Mouse (Mus musculus) gastrocnemius, postnatal 36 days (tissue): ENCODE measurements at regions not wholly inside any gene's neighbourhood (a gene's known extent, or its start where the extent isn't known, plus 50 kb on each side); places are given as distances from the start of the nearest gene placed in this dataset.

Experiments
- DNase-seq, 2 experiments: peaks; one replicate each; pipeline ENCODE4 v3.0.0; 2022
- intact Hi-C: fragments of 180-260 bp; cut with DNase I; formaldehyde crosslinking; loops from one replicate; pipeline ENCODE4 v1.15.1; 2025

DNA sequence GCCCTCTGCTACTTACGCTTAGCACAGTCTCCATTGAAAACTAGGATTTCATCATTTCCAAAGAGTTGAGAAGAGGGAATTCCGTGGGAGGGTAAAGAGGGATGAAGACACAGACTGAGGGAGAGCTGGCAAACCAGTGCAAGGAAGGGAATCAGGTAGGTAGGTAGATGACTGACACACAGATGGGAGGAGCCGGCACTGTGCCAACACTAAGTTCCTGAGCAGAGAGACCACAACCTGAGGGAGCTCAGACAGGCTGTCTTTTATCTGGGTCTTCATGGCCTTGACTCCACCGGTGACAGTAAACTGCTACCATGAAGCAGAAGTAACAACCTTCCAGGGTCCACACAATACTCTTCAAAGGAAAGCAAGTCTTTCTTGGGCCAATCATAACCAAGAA lies 200.2 kb upstream of the Smim15 start:
- intact Hi-C loops = no loop called here
- DNase-seq = no peak

DNA sequence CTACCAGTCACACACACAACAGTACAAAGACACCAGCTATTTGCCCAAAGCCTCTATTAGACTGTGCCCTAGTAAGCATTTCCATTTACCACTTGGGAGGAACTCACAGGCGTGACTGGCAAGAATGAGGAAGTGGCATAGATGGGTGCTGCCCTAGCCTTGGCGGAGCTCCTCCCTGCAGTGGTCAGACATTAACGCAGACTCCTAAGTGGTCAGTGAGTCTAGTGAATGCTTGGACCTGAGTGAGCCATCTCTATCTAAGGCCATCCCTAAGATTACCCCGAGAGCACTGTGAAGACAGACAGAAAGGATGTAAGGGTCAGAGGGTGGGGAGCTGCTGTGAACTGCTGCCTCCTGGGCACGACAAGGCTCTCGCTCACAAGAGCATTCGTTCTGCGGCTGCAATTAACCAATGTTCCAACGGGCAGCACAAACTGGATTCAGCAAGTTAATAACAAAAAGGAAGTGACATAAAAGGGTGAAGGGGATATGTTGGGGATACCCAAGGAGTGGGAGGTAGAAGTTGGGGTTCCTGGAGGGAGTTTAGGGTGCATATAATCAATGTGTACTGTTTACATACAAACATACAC lies 206.0 kb upstream of the Smim15 start:
- intact Hi-C loops = no loop called here
- DNase-seq = no peak

DNA sequence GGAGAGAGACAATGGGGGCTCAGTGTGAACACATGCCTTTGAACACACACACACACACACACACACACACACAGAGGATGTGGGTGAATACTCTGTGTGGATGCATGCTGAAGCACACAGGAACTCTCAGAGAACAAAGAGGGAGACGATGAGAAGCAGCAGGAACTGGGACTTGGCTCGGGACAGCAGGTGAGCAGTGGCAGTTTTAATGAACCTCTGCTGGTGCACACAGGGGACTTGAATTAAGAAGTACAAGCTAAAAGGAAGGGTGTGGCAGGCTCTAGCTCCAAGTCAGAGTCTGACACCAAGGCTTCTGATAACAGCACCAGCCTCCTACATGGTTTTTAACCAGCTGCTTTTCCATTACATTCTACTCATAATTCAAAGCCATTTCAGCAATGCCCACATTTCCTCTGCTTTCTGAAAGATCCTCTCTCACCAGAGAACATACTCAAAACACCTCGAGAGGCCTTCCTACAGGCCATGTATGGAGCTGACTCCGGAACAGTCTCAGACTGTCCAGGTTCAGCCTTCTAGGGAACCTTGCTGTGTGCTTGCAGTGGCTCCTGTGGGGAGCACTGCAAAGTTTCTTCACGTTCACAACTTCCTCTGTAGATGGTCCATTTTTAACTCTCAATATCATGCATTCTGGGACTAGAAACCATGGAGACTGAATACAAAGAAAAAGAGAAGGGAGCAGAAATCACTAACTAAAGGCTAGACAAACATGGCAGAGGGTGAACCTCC lies 206.9 kb upstream of the Smim15 start:
- intact Hi-C loops = no loop called here
- no peak for DNase-seq

DNA sequence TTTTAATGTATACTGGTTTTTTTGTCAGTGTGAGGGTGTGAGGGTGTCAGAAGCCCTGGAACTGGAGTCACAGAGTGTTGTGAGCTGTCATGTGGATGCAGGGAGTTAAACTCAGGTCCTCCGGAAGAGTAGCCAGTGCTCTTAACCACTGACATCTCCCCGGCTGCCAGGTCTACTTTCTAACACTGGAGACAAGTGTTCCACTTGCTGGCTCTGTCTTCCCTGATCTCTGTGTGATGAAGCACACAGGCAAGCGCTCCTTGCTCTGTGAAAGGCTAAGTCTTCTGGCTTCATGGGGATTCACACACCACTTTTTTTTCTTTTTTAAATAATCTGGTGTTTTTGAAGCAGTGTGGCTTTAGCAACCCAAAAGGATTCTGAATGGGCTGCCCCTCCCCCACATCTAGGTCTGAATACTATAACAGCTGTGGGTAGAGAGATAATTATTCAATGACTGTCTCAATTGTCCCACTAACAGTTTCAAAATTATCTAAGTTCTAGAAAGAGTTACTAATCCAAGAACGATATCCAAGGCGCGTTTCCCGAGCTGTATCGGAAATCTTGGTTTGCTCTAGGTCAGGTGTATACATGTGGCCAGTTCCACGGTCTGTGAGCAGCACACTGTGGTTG lies 208.4 kb upstream of the Smim15 start:
- DNase-seq = no peak
- intact Hi-C loops = no loop called here

DNA sequence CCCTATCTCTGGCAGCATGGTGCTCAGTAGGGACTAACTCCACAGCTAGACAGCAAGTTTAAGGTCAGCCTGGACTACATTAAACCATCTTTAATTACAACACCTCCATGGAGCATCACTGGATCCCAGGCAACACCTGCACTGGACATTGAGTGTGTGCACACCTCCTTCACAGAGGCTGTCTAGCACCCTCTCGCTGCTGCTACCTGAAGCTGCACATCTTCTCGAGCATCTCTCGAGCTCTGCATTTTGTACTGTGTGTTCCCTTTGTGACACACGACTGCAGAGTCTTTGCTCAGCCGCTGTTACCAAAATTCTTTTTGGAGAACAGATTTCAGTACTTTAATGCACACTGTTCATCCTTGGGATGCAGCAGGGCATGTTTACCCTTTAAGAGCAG lies 212.2 kb upstream of the Smim15 start:
- intact Hi-C loops = loop anchor here (2.0 kb wide), 1 partner anchor 59 kb away; no protein-coding TSS in a partner anchor
- DNase-seq = no peak

DNA sequence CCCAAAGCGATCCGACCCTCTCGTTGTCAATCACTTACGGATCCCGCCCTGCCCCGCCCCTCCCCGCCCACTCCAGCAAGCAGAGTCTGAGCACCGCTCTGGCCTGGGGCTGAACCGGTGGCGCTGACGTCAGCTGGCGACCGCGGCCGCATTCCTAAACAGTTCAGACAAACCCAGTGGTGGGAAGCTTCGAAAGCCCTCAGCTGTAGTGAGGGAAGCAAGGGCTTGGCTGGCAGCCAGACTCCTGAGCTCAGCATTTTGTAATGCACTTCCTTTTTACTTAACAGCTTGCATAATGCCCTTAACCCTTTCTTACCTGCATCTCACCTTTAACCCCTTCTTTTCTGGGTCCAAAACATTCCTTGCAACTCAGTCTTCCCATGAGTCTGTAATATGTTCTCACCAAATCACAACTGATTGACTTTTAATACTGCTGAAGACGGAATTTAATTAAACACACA lies 213.0 kb upstream of the Smim15 start:
- DNase-seq = peak; percentile 88 to 93
- intact Hi-C loops = loop anchor here (2.0 kb wide), 1 partner anchor 60 kb away; no protein-coding TSS in a partner anchor

DNA sequence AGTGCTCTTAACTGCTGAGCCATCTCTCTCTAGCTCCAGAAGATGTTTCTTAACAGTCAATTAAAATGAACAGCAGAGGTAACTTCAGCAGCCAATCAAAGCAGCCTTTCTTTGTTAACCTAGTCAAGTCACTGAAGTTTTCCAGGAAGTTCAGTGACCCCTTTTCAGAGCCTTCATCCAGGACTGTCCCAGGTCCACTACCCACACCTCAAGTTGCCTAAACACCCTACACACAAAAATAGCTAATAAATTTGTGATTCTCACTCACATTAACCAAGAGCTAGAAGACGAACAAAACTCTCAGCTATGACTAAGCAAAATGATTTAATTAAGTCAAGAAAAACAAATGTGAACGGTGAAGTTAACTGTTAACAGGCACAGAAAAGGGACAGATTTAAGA lies 214.0 kb upstream of the Smim15 start:
- no peak for DNase-seq
- intact Hi-C loops = loop anchor here (2.0 kb wide), 1 partner anchor 61 kb away; no protein-coding TSS in a partner anchor

DNA sequence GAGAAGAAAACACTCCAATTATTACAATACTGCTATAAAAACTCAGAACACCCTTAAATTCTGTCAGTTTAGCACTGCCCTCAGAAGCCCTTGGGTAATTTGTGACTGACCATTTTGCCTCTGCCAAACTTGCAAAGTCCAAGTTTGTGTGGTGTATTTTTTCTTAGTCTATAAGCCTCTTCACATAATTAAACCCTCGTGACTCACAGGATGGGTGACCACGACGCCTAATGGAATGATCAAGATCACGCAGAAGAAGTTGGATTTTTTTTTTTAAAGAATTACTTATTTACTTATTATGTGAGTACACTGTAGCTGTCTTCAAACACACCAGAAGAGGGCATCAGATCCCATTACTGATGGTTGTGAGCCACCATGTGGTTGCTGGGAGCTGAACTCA lies 214.4 kb upstream of the Smim15 start:
- intact Hi-C loops = loop anchor here (2.0 kb wide), 1 partner anchor 61 kb away; no protein-coding TSS in a partner anchor
- no peak for DNase-seq

DNA sequence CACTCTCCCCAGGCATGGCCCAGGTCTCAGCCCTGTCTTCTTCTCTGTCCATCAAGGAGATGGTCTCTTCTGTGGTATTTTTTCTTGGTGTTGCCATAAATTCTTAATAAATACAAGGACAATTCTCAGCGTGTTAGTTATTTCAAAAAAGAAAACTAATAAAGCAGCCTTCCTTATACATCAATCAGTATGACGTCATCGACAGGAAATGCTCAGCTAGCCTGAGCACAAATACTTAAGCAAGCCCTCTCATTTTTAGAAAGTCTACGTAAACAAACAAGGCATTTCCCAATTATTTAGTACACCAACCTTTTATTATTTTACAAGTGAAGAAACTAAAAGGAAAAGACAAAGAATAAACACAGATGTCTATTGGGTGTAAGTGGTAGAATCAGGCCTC lies 218.6 kb upstream of the Smim15 start:
- intact Hi-C loops = no loop called here

DNA sequence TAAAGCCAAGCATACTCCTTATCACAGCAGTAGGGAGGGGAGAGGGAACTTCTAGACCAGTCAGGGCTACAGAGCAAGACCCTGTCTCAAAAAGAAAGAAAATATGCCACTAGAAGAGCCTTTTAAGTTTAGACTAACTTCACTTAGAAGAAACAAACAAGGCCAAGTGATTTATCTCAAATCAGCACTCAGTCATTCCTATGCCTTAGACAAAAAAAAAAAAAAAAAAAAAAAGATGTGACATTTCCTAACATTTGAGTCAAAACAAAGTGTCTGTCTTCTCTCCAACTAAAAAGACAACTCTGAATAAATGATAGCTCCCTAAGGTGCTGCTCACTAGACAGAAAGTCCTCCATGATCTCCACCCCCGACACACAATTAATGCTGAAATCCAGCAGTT lies 220.9 kb upstream of the Smim15 start:
- DNase-seq = no peak
- intact Hi-C loops = no loop called here

More for the DNA sequence above, 218.6 kb upstream of the Smim15 start:
- DNase-seq = no peak

DNA sequence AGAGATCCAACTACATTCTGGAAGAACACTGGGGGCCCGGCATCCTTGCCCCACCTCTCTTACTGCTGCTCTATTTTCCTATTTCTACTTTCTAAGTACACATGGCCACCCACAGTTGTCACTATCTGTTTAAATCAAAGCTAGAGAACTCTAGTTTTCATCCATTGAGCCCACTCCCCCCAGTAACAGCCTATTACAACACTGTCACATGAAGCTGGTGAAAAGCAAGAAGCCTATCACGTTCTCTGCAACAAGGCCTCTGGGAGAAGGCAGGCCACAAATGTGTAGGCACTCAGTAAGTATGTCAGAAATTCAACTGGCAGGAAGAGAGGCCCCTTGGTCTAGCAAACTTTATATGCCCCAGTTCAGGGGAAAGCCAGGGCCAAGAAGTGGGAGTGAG lies 222.0 kb upstream of the Smim15 start:
- DNase-seq = no peak
- intact Hi-C loops = no loop called here

DNA sequence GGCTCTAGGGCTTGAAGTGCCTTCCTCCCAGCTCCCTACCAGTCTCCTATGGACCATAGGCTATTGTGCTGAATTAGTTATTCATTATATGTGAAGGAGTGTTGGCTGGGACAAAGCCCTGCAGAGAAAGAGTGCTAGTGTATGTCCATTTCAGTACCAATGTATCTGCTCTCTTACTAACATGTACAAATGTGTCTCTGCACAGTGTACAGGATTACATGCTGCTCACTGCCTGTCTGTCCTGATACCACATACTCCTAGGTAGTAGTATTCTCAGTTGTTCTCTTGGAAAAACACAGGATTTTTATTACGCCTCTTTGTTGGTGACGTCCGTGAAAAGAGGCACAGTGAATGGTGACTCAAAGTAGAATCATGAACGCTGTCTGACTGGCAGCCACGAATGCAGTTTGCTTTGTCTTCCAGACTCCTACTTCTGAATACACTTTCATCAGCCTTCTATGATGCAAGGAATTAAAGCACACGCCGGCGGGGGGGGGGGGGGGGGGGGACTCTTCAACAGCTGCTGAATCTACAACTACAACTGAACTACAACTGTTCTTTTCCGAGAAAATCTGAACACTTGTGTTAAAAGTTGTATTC lies 230.6 kb upstream of the Smim15 start:
- no peak for DNase-seq
- intact Hi-C loops = no loop called here

DNA sequence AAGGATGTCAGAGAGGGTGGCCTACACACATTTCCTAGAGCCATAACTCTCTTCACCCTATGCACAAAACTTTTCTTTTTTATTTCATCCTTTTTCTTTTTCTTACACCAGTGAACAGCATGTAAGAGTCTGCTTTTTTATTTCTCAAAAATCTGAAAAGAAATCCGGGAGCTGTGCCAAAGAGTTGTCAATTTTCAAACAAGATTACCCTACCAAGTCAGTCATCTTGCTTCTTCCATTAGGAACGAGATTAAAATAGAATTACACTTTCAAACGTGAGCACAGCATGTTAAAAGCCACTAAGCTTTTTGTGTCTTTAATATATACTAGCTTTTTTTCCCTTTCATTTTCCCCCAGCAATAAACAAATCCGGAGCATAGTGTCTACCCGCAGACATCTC lies 232.2 kb upstream of the Smim15 start:
- intact Hi-C loops = no loop called here
- no peak for DNase-seq

DNA sequence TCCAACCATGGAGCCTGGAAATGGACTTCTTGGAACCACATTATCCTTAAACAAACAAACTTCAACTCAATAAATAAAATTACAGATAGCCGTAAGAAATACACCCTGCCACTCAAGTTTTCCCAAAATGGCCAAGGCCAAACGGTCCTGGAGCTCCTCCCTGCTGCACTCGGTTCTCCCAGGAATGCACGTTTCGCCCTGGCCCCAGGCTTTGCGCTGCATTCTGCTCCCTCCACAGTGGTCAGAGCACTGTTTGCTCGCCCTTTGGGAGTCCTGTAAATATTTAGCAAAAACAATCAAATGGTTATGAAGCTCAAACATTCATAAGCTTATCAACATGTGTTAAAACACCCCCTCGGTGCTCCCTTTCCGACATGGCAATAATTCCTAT lies 233.4 kb upstream of the Smim15 start:
- DNase-seq = no peak
- intact Hi-C loops = no loop called here

DNA sequence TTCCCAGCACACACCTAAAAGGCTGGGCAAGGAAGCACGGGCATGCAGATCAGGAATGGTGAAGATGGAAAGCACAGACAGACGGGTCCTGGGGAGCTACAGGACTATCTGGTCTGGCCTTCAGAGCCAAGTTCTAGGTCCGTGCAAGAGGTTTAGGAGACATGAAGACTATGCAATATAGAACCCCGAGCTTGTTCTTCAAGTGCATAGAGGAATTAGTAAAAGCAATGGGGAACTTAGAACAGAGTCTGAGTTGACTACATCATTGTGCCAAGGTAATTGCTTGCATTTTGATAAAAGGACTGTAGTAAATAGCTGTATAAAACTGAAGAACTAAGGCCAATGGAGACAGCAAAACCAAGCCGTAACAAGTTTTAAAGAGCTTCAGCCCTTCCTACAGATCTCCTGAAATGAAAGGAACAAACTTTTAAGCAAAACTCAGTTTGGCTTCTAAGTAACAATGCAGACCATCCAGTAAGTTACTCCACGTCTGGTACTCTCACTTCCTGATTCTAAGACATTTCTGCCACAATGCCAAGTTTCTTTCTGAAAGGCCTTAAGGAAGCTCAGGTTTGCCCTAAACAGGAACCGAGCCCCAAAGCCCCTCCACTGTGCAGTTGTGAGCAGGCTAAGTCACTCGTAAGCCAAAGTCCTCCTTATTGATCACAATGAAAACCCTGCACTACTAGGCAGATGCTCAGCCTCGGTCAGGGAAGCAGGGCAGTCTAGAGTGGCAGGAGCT lies 234.0 kb upstream of the Smim15 start:
- intact Hi-C loops = no loop called here

DNA sequence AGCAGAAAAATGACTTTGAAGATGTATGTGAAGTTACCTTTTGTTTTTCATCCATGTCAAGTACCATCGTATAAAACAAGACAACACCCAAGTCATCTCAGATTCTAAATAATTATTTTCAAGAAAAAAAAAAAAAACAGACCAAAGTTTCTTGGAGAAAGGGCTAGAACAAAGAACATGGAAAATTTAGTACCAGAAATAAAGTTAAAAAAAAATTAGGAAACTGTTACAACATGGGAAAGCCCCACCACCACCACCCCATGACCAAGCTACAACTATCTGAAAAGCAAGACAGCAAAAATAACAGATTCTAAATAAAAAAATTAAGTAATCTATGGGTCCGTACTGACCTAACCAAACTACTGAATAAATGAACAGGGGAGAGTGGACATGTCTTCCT lies 235.3 kb upstream of the Smim15 start:
- intact Hi-C loops = no loop called here
- no peak for DNase-seq

More for the DNA sequence above, 234.0 kb upstream of the Smim15 start:
- no peak for DNase-seq

DNA sequence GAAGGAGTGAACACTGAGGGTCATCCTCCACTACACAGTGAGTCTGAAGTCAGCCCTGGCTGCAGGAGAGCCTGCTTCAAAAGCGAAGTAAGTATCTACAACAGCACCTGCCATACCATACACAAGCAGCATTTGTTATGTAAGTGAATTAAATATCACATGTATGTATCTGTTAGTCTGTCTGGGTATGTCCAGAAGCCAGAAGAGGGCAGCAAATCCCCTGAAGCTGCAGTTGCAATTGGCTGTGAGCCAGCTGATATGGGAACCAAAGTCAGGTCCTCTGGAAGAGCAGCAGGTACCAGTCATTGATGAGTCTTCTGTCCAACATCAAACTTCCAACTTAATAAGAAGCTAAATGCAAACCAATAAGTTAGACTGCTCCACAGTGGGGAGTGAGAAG lies 239.8 kb upstream of the Smim15 start:
- intact Hi-C loops = no loop called here

DNA sequence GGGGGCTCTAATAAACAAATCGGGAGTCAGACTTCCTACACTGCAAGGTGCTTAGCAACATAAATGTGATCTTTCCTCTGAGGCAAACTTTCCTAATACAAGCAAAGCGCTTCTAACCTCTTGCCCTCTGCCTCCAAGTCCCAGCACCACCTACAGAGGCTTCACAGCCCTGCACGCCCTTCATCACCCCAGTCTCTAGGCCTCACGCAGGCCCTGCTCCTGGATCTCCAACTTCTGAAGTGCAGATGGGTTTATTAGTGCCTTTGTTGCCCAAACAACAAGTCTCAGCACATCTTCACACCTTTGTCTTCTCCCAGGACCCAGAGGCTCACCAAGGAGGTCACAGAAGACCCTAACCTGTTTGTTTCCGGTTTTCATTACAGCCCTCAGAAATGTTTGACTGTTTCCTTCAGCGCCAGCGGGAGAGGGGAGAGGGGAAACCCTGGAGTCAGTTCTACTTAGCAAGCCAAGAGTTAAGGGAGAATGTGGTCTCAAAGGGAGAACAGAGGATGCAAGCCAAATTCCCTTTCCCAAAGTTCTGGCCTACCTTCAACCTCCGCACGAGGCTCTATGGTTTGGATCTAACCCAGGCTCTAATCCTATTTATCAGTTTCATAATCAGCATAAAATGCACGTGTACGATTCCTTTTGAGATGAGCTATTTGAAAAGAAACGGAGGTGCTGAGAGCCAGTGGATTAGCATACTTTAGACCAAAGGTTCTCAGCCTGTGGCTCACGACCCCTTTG lies 244.9 kb upstream of the Smim15 start:
- no peak for DNase-seq
- intact Hi-C loops = no loop called here

More for the DNA sequence above, 239.8 kb upstream of the Smim15 start:
- no peak for DNase-seq

DNA sequence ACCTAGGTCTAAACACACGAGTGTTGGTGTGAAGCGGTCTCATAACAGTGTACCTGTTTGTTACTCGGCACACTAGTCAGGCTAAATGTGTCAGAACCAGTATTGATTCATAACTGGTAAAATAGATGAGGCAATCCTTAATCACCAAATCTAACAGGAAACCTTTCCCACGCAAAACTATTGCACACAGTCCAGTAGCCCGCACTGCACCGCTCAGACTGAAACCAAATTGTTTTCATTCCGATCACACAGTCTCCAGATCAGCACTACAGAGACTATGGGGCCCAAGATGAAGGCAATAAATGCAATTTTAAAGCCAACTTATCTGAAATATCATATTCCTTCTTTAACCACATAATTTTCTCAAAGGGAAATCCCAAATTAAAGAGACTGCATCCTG lies 246.1 kb upstream of the Smim15 start:
- intact Hi-C loops = no loop called here
- DNase-seq = no peak

DNA sequence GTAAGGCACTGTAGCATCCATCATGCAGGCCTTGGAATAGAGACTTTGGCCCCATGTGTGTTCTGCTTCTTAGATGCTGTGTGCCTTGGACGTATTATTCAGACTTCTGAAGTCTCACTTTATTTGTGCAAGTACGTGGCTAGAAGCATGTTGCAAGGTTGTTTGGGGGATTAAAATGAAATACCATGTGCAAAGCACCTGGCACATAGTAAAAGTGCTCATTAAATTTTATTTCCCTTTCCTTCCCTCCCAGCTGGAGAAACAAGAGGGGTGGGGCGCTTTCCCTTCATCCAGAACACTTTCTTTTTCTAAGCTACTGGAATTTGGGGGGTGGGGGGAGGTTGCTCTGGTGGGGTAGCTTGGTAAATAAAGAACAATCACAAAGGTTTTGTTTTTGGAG lies 248.7 kb upstream of the Smim15 start:
- no peak for DNase-seq
- intact Hi-C loops = no loop called here
